Mouse (Mus musculus): Measurements from ENCODE around the gene Aldh3a2. TPM values are rescaled to one million over a fixed set of nuclear protein-coding genes. Genes with fewer than 3 reads are reported as not detected.
"Not testable (repeated sequence)": the region's sequence is repeated elsewhere in the genome, so short reads cannot be mapped to it uniquely, and the experiment has no call there.

The Aldh3a2 gene
- polyA plus RNA-seq, 2 experiments, result 22.9 to 30.2 TPM

DNA sequence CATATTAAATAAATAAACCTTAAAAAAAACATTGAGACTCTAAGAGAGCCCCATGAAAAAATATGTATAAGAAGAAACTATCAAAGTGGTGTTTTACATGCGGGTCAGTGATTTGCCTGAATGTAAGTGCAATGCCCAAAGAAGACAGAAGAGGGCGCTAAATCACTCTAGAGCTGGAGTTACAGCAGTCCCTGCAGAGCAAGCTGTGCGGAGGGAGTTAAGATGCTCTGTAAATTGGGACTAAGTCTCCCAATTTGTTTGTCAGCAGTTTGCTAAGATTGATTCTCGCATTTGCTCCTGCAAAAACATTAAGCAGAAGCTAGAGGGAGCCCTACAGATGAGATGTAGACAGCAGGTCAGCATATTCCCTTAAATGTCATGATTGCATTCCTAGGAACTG is 38.1 kb upstream of the Aldh3a2 start:
- Histone ChIP-seq H3K9me3 (ENCODE audit: control insufficient read depth, low read length) (no peaks in the 10 kb centered on the region; the same call in 1 of the 2 replicates), H3K4me2 (ENCODE audit: low read depth) (no peak overlapping the region), H3K27ac (no peak overlapping the region), H3K36me3 (replicated peaks; ENCODE audit: control insufficient read depth, insufficient read depth, low read depth) (no peaks in the 10 kb centered on the region), H3K27me3 (ENCODE audit: control insufficient read depth, insufficient read depth, low read length) (no peaks in the 10 kb centered on the region), H3K4me1 (replicated peaks; ENCODE audit: control insufficient read depth in 2 of 2, insufficient read depth in 2 of 2, low read length in 1 of 2) (peaks cover 0 to 12% of the 10 kb centered on the region in 2 experiments; a peak in 2 of 4 replicates), H3K9ac (replicated peaks) (no peak overlapping the region), H3K4me3 (ENCODE audit: insufficient read depth in 1 of 2, low read depth in 2 of 2, low read length in 2 of 2) (no peak overlapping the region)
- DNase-seq (ENCODE audit: low read depth in 3 of 3, low spot score in 3 of 3), result peak; percentile 10 to 27 (median 26)
- WGBS (ENCODE audit: insufficient replicate concordance), result 62% methylated on average over 4 of the region's 4 CpGs
- TF ChIP-seq CTCF (IDR thresholded peaks at IDR 0.05; ENCODE audit: low read depth) (peak; percentile 66), EP300 (IDR thresholded peaks at IDR 0.05; ENCODE audit: low read depth) (no peak)
- no peak for ATAC-seq (ENCODE audit: insufficient read depth)

DNA sequence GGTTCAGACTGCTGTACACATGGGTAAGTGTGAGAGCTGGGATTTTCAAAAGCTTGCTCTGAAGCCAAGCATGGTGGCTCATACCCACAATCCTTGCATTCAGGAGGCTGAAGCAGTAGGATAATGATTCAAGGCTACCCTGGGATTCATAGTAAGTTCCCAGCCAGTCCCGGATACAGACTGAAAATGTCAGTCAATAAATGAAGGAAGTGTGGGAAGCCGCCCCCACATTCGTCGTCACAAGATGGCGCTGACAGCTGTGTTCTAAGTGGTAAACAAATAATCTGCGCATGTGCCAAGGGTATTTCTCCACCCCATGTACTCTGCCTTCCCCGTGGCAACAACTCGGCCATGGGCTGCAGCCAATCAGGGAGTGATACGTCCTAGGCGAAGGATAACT is 37.3 kb upstream of the Aldh3a2 start:
- H3K4me2 ChIP-seq (ENCODE audit: low read depth); H3K27ac ChIP-seq; H3K9me3 ChIP-seq (ENCODE audit: control insufficient read depth, low read length); H3K4me3 ChIP-seq (ENCODE audit: insufficient read depth in 1 of 2, low read depth in 2 of 2, low read length in 2 of 2); H3K9ac ChIP-seq (replicated peaks); ATAC-seq (ENCODE audit: insufficient read depth); DNase-seq (ENCODE audit: low read depth in 3 of 3, low spot score in 3 of 3); H3K27me3 ChIP-seq (ENCODE audit: control insufficient read depth, insufficient read depth, low read length); H3K36me3 ChIP-seq (replicated peaks; ENCODE audit: control insufficient read depth, insufficient read depth, low read depth): not testable (repeated sequence)
- WGBS (ENCODE audit: insufficient replicate concordance), result 84% methylated on average over 6 of the region's 10 CpGs
- peaks cover 0 to 14% of the 10 kb centered on the region in 2 experiments; a peak in 2 of 4 replicates for H3K4me1 ChIP-seq (replicated peaks; ENCODE audit: control insufficient read depth in 2 of 2, insufficient read depth in 2 of 2, low read length in 1 of 2)

DNA sequence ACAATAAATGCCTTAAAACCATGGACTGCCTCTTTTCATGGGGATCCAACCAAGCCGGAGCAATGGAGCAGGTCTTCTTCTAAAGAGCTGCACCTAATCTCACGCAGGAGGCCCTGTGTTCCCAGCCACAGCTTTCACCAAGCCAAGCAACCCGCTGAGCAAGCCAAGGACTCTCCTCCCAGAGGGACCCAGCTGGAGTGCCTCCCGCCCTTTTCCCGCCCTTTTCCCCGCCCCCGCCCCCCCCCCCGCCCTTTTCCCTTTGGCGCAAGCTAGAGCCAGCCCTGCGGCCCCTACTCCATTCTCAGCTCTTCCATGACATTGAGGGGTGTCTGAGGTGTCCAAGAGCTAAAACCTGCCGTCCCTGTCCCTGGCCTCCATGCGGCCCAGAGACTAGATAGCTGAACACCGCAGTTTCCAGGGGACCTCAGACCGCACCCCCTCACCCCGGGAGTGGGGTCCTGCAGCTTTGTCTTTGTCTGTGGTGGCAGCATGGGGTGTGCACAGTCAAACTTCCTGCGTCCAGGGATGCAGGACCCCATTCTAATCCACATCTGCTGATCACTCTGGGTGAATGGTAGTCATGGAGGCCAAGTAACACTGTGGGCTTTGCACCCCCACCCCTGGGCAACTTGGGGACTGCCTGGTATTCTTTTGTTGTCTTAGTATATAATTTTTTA is 33.6 kb upstream of the Aldh3a2 start:
- Histone ChIP-seq H3K9ac (replicated peaks) (no peak overlapping the region; the same call in 1 of the 2 replicates), H3K27ac (no peak overlapping the region), H3K4me2 (ENCODE audit: low read depth) (peak overlapping the region; percentile 44), H3K36me3 (replicated peaks; ENCODE audit: control insufficient read depth, insufficient read depth, low read depth) (no peaks in the 10 kb centered on the region), H3K4me1 (replicated peaks; ENCODE audit: control insufficient read depth in 2 of 2, insufficient read depth in 2 of 2, low read length in 1 of 2) (peaks cover 0 to 11% of the 10 kb centered on the region in 2 experiments; a peak in 2 of 4 replicates), H3K9me3 (ENCODE audit: control insufficient read depth, low read length) (no peaks in the 10 kb centered on the region; the same call in 1 of the 2 replicates), H3K4me3 (ENCODE audit: insufficient read depth in 1 of 2, low read depth in 2 of 2, low read length in 2 of 2) (peak overlapping the region in 1 of 2 experiments; percentile 2; a peak in 1 of 4 replicates), H3K27me3 (ENCODE audit: control insufficient read depth, insufficient read depth, low read length) (no peaks in the 10 kb centered on the region)
- DNase-seq (ENCODE audit: low read depth in 3 of 3, low spot score in 3 of 3) (no peak), ATAC-seq (ENCODE audit: insufficient read depth) (peak; percentile 26; the same call in 1 of the 2 replicates)
- WGBS (ENCODE audit: insufficient replicate concordance), result 38% methylated on average over 12 of the region's 16 CpGs
- TF ChIP-seq CTCF (IDR thresholded peaks at IDR 0.05; ENCODE audit: low read depth) (no peak), EP300 (IDR thresholded peaks at IDR 0.05; ENCODE audit: low read depth) (no peak)

DNA sequence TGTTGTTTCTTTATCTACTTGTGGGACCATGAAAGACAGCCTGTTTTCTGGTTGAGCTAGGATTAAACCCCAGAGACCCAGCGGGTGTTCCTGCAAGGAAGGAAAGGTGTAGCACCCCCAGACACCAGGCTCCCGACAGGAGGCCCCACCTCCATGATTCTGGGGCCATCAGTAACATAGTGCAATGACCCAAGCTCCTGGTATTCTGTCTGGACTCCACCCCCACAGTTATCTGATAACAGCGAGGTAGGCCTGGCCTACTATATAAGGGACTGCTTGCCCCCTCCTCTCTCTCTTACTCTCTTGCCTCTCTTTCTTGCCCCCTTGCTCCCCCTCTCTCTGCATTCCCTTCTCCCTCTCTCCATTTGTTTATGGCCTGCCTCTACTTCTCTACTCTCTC is 32.9 kb upstream of the Aldh3a2 start:
- Histone ChIP-seq H3K4me2 (ENCODE audit: low read depth) (peak overlapping the region; percentile 2; the same call in 1 of the 2 replicates), H3K27me3 (ENCODE audit: control insufficient read depth, insufficient read depth, low read length) (no peaks in the 10 kb centered on the region), H3K9me3 (ENCODE audit: control insufficient read depth, low read length) (no peaks in the 10 kb centered on the region), H3K27ac (no peak overlapping the region), H3K4me3 (ENCODE audit: insufficient read depth in 1 of 2, low read depth in 2 of 2, low read length in 2 of 2) (no peak overlapping the region), H3K4me1 (replicated peaks; ENCODE audit: control insufficient read depth in 2 of 2, insufficient read depth in 2 of 2, low read length in 1 of 2) (peaks cover 0 to 11% of the 10 kb centered on the region in 2 experiments; a peak in 2 of 4 replicates), H3K9ac (replicated peaks) (no peak overlapping the region), H3K36me3 (replicated peaks; ENCODE audit: control insufficient read depth, insufficient read depth, low read depth) (no peaks in the 10 kb centered on the region)
- DNase-seq (ENCODE audit: low read depth in 3 of 3, low spot score in 3 of 3) (no peak), ATAC-seq (ENCODE audit: insufficient read depth) (no peak)
- no peak for TF ChIP-seq CTCF (IDR thresholded peaks at IDR 0.05; ENCODE audit: low read depth)
- TF ChIP-seq EP300 (IDR thresholded peaks at IDR 0.05; ENCODE audit: low read depth), result no peak
- 35% methylated on average over 3 of the region's 3 CpGs for WGBS (ENCODE audit: insufficient replicate concordance)

DNA sequence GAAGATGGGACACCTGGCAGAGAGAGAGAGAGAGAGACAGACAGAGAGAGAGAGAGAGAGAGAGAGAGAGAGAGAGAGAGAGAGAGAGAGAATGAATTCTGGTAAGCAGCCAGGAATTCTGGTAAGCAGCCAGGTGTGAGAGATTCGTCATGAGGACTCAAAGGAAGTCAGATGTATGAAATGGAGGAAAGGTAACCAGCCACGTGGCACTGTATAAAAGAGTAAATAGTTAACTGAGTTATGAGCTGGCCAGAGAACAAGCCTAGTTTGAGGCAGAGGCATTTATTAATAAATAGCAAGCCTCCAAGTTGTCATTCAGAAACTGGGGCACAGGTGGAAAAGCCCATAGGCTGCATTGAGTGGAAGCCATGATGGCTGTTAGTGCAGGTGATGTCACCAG is 30.6 kb upstream of the Aldh3a2 start:
- Histone ChIP-seq H3K27me3 (ENCODE audit: control insufficient read depth, insufficient read depth, low read length) (no peaks in the 10 kb centered on the region), H3K36me3 (replicated peaks; ENCODE audit: control insufficient read depth, insufficient read depth, low read depth) (no peaks in the 10 kb centered on the region), H3K9ac (replicated peaks) (no peak overlapping the region), H3K4me1 (replicated peaks; ENCODE audit: control insufficient read depth in 2 of 2, insufficient read depth in 2 of 2, low read length in 1 of 2) (peaks cover 0 to 11% of the 10 kb centered on the region in 2 experiments; a peak in 2 of 4 replicates), H3K4me2 (ENCODE audit: low read depth) (no peak overlapping the region), H3K4me3 (ENCODE audit: insufficient read depth in 1 of 2, low read depth in 2 of 2, low read length in 2 of 2) (no peak overlapping the region), H3K9me3 (ENCODE audit: control insufficient read depth, low read length) (no peaks in the 10 kb centered on the region), H3K27ac (no peak overlapping the region)
- TF ChIP-seq CTCF (IDR thresholded peaks at IDR 0.05; ENCODE audit: low read depth) (no peak), EP300 (IDR thresholded peaks at IDR 0.05; ENCODE audit: low read depth) (no peak)
- no peak for DNase-seq (ENCODE audit: low read depth in 3 of 3, low spot score in 3 of 3)
- ATAC-seq (ENCODE audit: insufficient read depth), result no peak
- WGBS (ENCODE audit: insufficient replicate concordance), result 57% methylated on average over 2 of the region's 2 CpGs

All from liver, embryonic 14.5 days (tissue).